Mouse (Mus musculus) limb, embryonic 14.5 days (tissue): Measurements from ENCODE around the gene Ffar1. TPM values are rescaled to one million over a fixed set of nuclear protein-coding genes. Genes with fewer than 3 reads are reported as not detected.
"Not testable (repeated sequence)": the region's sequence is repeated elsewhere in the genome, so short reads cannot be mapped to it uniquely, and the experiment has no call there.

ENCODE experiments used
- ATAC-seq: fragments of 200-750 bp; cut with Nextera tagmentation; 2 replicates; pipeline ENCODE4 v1.8.0; 2017; ENCODE audit warnings: low read depth, moderate number of reproducible peaks, moderate TSS enrichment; ENCODE audit not compliant: low FRiP score
- DNase-seq: peaks from one replicate; pipeline ENCODE4 v3.0.0-alpha.2; 2015; ENCODE audit warnings: low spot score
- H3K27ac ChIP-seq: fragments of 300-500 bp; sonication (generic); replicated peaks from 2 replicates; pipeline ENCODE4 v1.5.1; 2014; ENCODE audit warnings: low read depth, mild to moderate bottlenecking, low read length, moderate library complexity, mixed read lengths
- H3K27me3 ChIP-seq: fragments of 300-500 bp; sonication (generic); 2 replicates; pipeline ENCODE4 v1.6.1; 2014; ENCODE audit warnings: low read length, mixed read lengths; ENCODE audit not compliant: control insufficient read depth, insufficient read depth
- H3K36me3 ChIP-seq: fragments of 300-500 bp; sonication (generic); 2 replicates; pipeline ENCODE4 v1.6.1; 2014; ENCODE audit warnings: mild to moderate bottlenecking, low read length, moderate library complexity, mixed read lengths; ENCODE audit not compliant: control insufficient read depth, insufficient read depth
- H3K4me1 ChIP-seq: fragments of 300-500 bp; sonication (generic); 2 replicates; pipeline ENCODE4 v1.6.1; 2014; ENCODE audit warnings: antibody characterized with exemption, low read length, mixed read lengths; ENCODE audit not compliant: control insufficient read depth, insufficient read depth
- H3K4me2 ChIP-seq: fragments of 300-500 bp; sonication (generic); replicated peaks from 2 replicates; pipeline ENCODE4 v1.6.1; 2014; ENCODE audit warnings: low read depth, mild to moderate bottlenecking, low read length, moderate library complexity; ENCODE audit not compliant: severe bottlenecking
- H3K4me3 ChIP-seq: fragments of 300-500 bp; sonication (generic); replicated peaks from 2 replicates; pipeline ENCODE4 v1.5.1; 2014; ENCODE audit warnings: low read length
- H3K9ac ChIP-seq: fragments of 300-500 bp; sonication (generic); 2 replicates; pipeline ENCODE4 v1.6.1; 2014; ENCODE audit warnings: mild to moderate bottlenecking, low read depth, low read length, moderate library complexity; ENCODE audit not compliant: severe bottlenecking
- H3K9me3 ChIP-seq: fragments of 300-500 bp; sonication (generic); 2 replicates; pipeline ENCODE4 v1.6.1; 2016; ENCODE audit warnings: low read length; ENCODE audit not compliant: control insufficient read depth
- POLR2A ChIP-seq: fragments of 200-500 bp; IDR thresholded peaks from 2 replicates; pipeline ENCODE4 v1.8.0; 2012; ENCODE audit warnings: inconsistent platforms, mild to moderate bottlenecking, moderate library complexity, borderline replicate concordance; ENCODE audit not compliant: insufficient read depth, insufficient read length; ENCODE audit errors: extremely low read depth
- WGBS: fragments of 180-500 bp; shearing (Covaris S2); extraction: QIAGEN DNeasy Blood & Tissue Kit; methylation state at CpG from one replicate; pipeline ENCODE4 v1.1.7; 2014; 5-methylcytosine and 5-hydroxymethylcytosine counted together
- polyA plus RNA-seq, 2 experiments: library from polyadenylated mRNA; depleted of rRNA in 1 of 2; stranded (reverse) in 1 of 2; unstranded in 1 of 2; fragments of >200 nt; fragmentation: Nextera tagmentation in 1 of 2; extraction: Ambion mirVana in 1 of 2; gene quantifications; 2 replicates each; pipeline versions ENCODE4 v1.2.1 to v1.2.3; 2012 to 2014

The Ffar1 gene
- polyA plus RNA-seq, 2 experiments = 0.01 TPM; not detected in 1

DNA sequence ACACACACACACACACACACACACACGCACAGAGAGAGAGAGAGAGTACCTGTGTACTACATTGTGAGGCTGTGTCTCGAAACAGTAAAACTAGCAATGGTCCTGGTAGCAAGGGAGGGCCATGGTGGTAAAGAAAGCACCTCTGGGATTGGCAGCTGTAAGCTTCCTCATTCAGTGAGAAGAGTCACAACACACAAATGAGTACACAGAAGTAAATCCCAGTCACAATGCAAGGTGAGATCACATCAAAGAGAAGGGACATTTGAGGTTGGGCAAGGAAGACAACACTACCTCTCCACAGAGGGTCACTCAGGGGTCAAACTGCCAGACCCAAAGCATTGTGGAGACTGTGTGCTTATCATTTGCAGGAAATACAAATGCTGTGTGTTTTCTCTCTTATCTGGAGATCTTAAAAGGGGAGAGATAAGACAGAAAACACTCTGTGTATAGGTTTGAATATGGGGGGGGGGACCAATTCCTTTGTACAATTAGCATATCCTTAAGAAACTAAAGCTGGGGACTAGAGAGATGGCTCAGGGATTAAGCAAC lies 14.8 kb downstream of the Ffar1 start:
- Histone ChIP-seq H3K4me3 (no peak overlapping the region), H3K9me3 (no peaks in the 10 kb centered on the region), H3K27ac (no peak overlapping the region), H3K27me3 (no peaks in the 10 kb centered on the region), H3K36me3 (no peaks in the 10 kb centered on the region), H3K9ac (no peak overlapping the region), H3K4me2 (no peak overlapping the region), H3K4me1 (0 out of 2 replicates have a peak, but pooled peaks cover 2% of the 10 kb centered on the region)
- no peak for TF ChIP-seq POLR2A
- no peak for ATAC-seq
- 74% methylated on average over 2 of the region's 2 CpGs for WGBS
- no peak for DNase-seq

DNA sequence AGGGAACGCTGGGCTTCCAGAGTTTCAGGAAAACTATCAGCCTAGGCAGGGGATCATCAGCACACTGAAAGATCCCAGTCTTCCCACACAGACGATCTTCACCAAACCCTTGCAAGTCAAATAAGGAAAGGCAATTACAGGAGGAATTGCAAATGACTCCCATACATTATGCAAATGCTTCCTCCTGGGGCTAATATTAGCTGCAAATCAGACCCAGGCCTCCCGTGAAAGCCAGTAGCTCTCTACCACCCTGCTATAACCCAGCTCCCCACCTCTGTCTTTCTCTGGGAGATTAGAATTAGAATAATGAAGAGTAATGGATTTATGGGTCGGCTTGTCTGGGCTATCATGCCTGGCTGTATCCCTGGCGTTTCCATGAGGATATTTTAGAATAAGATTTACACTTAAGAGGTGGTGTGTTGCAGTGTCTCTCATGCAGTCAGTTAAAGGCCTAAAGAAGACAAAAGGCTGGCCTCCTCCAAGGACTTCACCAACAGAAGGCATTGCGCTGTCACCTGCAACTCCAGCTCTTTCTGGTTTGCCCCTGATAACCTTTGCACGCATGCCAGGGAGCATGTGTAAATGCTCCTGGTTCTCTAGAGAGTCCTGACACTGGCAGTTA lies 16.6 kb downstream of the Ffar1 start:
- no peak for TF ChIP-seq POLR2A
- H3K36me3 ChIP-seq = no peaks in the 10 kb centered on the region
- H3K4me2 ChIP-seq = no peak overlapping the region
- no peak for DNase-seq
- no peak overlapping the region for H3K27ac ChIP-seq
- no peaks in the 10 kb centered on the region for H3K27me3 ChIP-seq
- no peak overlapping the region for H3K4me3 ChIP-seq
- H3K4me1 ChIP-seq = 0 out of 2 replicates have a peak, but pooled peaks cover 2% of the 10 kb centered on the region
- H3K9me3 ChIP-seq = no peaks in the 10 kb centered on the region
- WGBS = 26% methylated on average over 7 of the region's 7 CpGs
- ATAC-seq = no peak
- H3K9ac ChIP-seq = no peak overlapping the region

DNA sequence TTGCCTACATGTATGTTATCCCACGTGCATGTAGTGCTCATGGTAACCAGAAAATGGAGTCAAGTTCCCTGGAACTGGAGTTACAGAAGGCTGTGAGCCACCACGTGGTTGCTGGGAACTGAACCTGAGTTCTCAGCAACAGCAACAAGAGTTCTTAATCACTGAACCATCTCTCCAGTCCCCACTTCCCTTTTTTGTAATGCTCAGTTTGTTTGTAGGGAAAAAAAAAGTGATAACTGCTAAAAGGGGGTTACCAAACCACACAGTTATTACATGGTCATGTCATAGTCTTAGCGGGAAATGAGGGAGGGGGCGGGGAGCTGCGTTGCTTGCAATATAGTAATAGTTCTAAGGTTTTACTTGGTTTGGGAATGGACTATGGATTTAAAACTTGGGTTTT lies 19.3 kb downstream of the Ffar1 start:
- ATAC-seq = no peak
- H3K4me2 ChIP-seq = no peak overlapping the region
- DNase-seq = no peak
- no peak overlapping the region for H3K9ac ChIP-seq
- H3K36me3 ChIP-seq = no peaks in the 10 kb centered on the region
- TF ChIP-seq POLR2A = no peak
- WGBS = 80% methylated on average over 5 of the region's 5 CpGs
- H3K27me3 ChIP-seq = no peaks in the 10 kb centered on the region
- H3K4me3 ChIP-seq = no peak overlapping the region
- H3K4me1 ChIP-seq = 0 out of 2 replicates have a peak, but pooled peaks cover 2% of the 10 kb centered on the region
- no peaks in the 10 kb centered on the region for H3K9me3 ChIP-seq
- H3K27ac ChIP-seq = no peak overlapping the region

GRCm38 (mm10) chr7:30841379-30841778 lies 20.0 kb downstream of the Ffar1 start:
- no peak overlapping the region for H3K9ac ChIP-seq
- ATAC-seq (no peak), DNase-seq (no peak)
- H3K4me3 ChIP-seq = no peak overlapping the region
- H3K27me3 ChIP-seq = no peaks in the 10 kb centered on the region
- H3K4me1 ChIP-seq = 0 out of 2 replicates have a peak, but pooled peaks cover 2% of the 10 kb centered on the region
- WGBS = 74% methylated on average over 4 of the region's 4 CpGs
- no peaks in the 10 kb centered on the region for H3K36me3 ChIP-seq
- no peak for TF ChIP-seq POLR2A
- H3K9me3 ChIP-seq = no peaks in the 10 kb centered on the region
- H3K4me2 ChIP-seq = no peak overlapping the region
- H3K27ac ChIP-seq = no peak overlapping the region

DNA sequence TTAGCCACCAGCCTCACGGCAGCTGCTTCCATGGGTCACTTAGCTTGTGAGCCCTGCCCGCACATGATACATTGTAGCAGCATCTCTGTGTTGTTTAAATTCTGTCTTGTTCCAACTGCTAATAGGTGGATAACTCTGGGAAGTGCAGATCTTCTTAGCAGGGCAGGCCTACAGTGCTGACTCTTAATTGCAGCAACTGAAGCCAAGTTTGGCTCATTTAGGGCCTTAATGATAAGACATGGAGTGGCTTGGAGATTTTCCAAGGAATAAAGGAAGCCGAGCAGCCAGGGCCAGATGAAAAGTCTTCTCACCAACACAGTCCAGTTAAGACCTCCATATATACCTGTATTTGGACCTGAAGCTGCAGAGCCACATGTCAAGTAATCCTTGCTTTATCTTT lies 21.1 kb downstream of the Ffar1 start:
- Histone ChIP-seq H3K9me3 (no peaks in the 10 kb centered on the region), H3K9ac (no peak overlapping the region), H3K36me3 (no peaks in the 10 kb centered on the region), H3K27ac (no peak overlapping the region), H3K4me1 (0 out of 2 replicates have a peak, but pooled peaks cover 2% of the 10 kb centered on the region), H3K4me2 (no peak overlapping the region), H3K4me3 (no peak overlapping the region), H3K27me3 (no peaks in the 10 kb centered on the region)
- no peak for DNase-seq
- 84% methylated on average over 3 of the region's 3 CpGs for WGBS
- TF ChIP-seq POLR2A = no peak
- no peak for ATAC-seq

DNA sequence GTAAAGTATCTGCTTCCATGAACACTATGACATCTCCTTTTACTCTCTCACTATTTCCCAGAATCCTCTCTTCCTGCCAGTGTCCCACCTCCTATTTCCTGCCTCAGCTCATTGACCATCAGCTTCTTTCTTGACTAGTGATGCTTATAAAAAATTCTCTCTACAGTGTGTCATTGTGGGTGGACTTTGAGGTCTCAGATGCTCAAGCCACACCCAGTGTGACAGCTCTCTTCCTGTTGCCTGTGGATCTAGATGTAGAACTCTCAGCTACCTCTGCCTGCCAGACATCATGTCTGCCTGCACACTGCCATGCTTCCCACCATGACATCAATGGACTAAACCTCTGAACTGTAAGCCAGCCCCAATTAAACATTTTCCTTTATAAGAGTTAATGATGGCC lies 24.1 kb downstream of the Ffar1 start:
- no peaks in the 10 kb centered on the region for H3K9me3 ChIP-seq
- H3K4me2 ChIP-seq = no peak overlapping the region
- H3K4me1 ChIP-seq = no peaks in the 10 kb centered on the region
- no peak overlapping the region for H3K4me3 ChIP-seq
- no peak overlapping the region for H3K27ac ChIP-seq
- DNase-seq = no peak
- ATAC-seq = no peak
- H3K9ac ChIP-seq = no peak overlapping the region
- no peak for TF ChIP-seq POLR2A
- no peaks in the 10 kb centered on the region for H3K36me3 ChIP-seq
- H3K27me3 ChIP-seq = no peaks in the 10 kb centered on the region

- WGBS = 44% methylated on average over 9 of the region's 11 CpGs
- H3K27ac ChIP-seq = not testable (repeated sequence)
These were observed 28.7 kb downstream of the Ffar1 start for GRCm38 (mm10) chr7:30832684-30833083.

More at GRCm38 (mm10) chr7:30832684-30833083, 28.7 kb downstream of the Ffar1 start:
- not testable (repeated sequence) for ATAC-seq, H3K9ac ChIP-seq, H3K36me3 ChIP-seq, H3K9me3 ChIP-seq, H3K4me3 ChIP-seq, H3K4me2 ChIP-seq, H3K27me3 ChIP-seq, H3K4me1 ChIP-seq, DNase-seq
